Mouse (Mus musculus) neutrophil, adult 5-6 weeks (primary cell): ENCODE data around the gene Fibcd1. TPM values are rescaled to one million over a fixed set of nuclear protein-coding genes. Genes with fewer than 3 reads are reported as not detected.

Experiments
- ATAC-seq: fragments of 151-379, 151-347 bp; 2 replicates; pipeline ENCODE4 v1.8.0; 2017; ENCODE audit warnings: mild to moderate bottlenecking, moderate TSS enrichment; ENCODE audit not compliant: insufficient number of reproducible peaks, poor library complexity, low FRiP score, severe bottlenecking; ENCODE audit errors: extremely low read depth
- total RNA-seq: library from RNA; stranded (forward); fragments of 200-1000 nt; gene quantifications from 2 replicates; pipeline ENCODE4 v1.2.3, GENCODE M21; 2017

Gene Fibcd1
- total RNA-seq: not detected in 2 replicates

GRCm38 (mm10) chr2:31845896-31846691 is at the start of gene Fibcd1:
Gene Fibcd1, minus strand, starts transcription at chr2:31846005.
- no peak for ATAC-seq

GRCm38 (mm10) chr2:31894221-31894870 is 48.5 kb upstream of the Fibcd1 start:
- no peak for ATAC-seq

GRCm38 (mm10) chr2:31893110-31893669 is 47.4 kb upstream of the Fibcd1 start:
- ATAC-seq: no peak

- ATAC-seq: no peak
Measured at GRCm38 (mm10) chr2:31891219-31891618, 45.4 kb upstream of the Fibcd1 start.

GRCm38 (mm10) chr2:31888871-31889270 is 43.1 kb upstream of the Fibcd1 start:
- no peak for ATAC-seq

DNA sequence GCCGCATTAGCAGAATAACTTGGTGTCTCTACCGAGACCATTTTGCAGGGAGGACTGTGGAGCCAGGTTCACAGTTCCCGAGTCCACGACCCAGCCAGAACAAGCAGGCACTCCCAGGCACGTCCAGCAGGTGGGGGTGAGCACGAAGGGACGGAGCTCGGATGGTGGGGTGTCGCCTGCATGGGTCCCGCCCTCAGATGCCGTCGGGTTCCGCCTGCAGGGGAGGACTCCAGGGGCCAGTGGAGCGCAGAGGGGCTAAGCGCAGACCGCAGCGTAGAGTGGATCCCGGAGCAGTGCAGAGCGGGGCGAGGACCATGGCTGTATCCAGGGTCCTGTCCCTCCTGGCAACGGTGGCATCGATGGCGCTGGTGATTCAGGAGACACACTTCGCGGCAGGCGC is 41.2 kb upstream of the Fibcd1 start, which contains the start of gene Lamc3:
Gene Lamc3 (plus strand): TSS at position 262 of the 400 bp plus-strand sequence.
- ATAC-seq: no peak

GRCm38 (mm10) chr2:31884806-31885205 is 39.0 kb upstream of the Fibcd1 start:
- no peak for ATAC-seq

- no peak for ATAC-seq
Measured at GRCm38 (mm10) chr2:31883061-31883460, 37.3 kb upstream of the Fibcd1 start.

DNA sequence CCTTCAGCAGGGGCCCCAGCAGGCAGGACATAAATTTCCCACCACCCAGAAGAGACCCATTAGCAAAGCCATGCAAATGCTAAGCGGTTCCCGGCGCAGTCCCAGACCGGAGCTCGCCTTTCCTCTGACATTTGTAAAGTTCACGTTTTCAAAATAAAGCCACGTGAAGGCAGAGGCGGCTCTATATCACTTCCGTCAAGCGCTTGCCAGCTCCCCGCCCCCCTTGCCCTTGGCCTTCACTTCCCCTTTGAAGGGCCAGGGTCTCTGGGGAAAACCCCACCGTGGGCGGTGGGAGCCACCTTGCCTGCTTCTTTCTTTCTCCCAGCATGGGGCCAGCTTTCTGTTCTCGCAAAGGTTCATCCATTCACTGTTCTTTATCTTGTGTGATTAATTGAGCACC is 35.1 kb upstream of the Fibcd1 start:
- peak; percentile 47 for ATAC-seq

DNA sequence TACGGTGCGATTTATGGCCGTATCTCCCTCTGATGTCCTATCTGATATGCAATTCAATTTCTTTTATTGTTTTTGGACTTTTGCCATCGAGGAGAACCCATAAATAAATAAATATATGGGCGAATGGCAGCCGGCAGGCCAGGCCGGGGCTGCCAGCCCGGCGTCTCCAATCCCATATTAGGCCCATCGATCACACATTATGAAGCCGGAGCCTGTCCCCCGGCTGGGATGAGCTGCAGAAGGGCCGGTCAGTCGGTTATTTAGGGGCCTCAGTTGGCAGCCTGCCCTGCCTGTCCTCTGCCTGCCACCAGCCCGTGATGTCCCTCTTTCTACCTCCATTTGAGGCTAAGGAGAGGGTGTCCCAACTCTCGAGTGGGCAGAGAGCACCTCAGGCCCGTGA is 32.8 kb upstream of the Fibcd1 start:
- ATAC-seq: no peak

- ATAC-seq: no peak
Measured at GRCm38 (mm10) chr2:31876446-31876845, 30.6 kb upstream of the Fibcd1 start.

- ATAC-seq: no peak
Measured at GRCm38 (mm10) chr2:31874290-31874855, 28.6 kb upstream of the Fibcd1 start.

- no peak for ATAC-seq
Measured at GRCm38 (mm10) chr2:31870683-31871082, 24.9 kb upstream of the Fibcd1 start.

DNA sequence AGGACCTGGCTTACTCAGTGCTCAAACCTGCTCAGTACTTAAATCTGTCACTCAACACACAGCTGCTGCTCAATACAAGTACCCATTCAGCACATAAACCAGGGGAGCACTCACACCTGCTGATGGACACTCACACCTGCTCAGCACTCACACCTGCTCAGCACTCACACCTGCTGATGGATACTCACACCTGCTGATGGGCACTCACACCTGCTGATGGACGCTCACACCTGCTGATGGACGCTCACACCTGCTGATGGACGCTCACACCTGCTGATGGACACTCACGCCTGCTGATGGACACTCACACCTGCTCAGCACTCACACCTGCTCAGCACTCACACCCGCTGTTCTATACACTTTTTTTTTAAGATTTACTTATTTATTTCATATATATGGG is 23.9 kb upstream of the Fibcd1 start:
- no peak for ATAC-seq

- no peak for ATAC-seq
Measured at GRCm38 (mm10) chr2:31868538-31869164, 22.8 kb upstream of the Fibcd1 start.

DNA sequence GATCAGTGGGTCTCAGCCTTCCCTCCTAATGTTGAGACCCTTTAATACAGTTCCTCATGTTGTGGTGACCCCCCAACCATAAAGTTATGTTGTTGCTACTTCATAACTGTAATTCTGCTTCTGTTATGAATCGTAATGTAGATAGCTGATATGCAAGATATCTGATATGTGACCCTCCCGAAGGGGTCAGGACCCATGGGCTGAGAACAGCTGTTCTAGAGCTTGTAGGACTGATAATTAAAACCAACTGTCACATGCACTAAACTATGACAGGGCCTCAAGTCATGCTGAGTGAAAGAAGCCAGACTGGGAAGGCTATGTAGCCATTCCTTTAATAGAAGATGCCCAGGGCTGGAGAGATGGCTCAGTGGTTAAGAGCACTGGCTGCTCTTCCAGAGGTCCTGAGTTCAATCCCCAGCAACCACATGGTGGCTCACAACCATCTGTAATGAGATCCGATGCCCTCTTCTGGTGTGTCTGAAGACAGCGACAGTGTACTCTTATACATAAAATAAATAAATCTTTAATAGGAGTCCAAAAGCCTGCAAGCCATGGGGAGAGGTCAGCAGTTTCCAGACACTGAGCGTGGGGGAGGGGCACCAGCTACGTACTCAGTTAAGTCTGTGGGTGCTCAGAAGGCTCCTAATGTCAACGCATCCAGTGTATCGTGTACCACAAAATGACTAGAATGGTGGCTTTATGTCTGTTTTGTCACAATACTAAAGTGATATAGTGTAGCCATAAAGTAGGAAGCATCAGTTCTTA is 22.1 kb upstream of the Fibcd1 start:
- no peak for ATAC-seq

GRCm38 (mm10) chr2:31865794-31866193 is 20.0 kb upstream of the Fibcd1 start:
- no peak for ATAC-seq

- no peak for ATAC-seq
Measured at GRCm38 (mm10) chr2:31865322-31865721, 19.5 kb upstream of the Fibcd1 start.

DNA sequence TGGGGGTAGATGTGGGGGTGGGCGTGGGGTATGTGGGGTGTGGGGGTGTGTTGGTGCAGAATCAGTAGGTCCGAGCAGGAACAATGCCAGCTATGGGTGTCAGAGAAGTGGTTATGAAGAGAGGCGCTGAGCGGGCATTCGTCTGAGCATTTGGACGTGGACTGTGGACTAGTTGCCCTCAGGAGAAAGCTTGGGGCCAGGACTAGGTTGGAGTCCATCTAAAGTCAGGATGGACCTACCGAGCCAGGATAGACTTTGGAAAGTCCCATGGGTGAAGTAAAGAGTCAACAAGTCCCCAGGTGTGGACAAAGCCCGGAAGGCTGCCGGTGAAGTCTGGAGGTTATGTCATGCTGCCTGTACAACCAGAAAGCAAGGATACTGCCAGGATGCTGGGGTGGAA is 19.1 kb upstream of the Fibcd1 start:
- ATAC-seq: no peak
